Mouse (Mus musculus): ENCODE results near the gene Gm1604a. TPM values are rescaled to one million over a fixed set of nuclear protein-coding genes. Genes with fewer than 3 reads are reported as not detected.

Gm1604a gene
- 0.04 and 0.08 TPM in 2 replicates for polyA plus RNA-seq (2012; rRNA removed)

GRCm38 (mm10) chr17:7025257-7025656 lies at the start of gene Gm1604a:
Gene Gm1604a, plus strand, starts transcription at chr17:7025568.

GRCm38 (mm10) chr17:6978287-6979248 lies 46.8 kb upstream of the Gm1604a start, which contains the start of gene Gm49721:
Gene Gm49721, plus strand, starts transcription at chr17:6978904.

Other genes with a start within 250 kb of the Gm1604a start
- gene Ezr, start 242.8 kb upstream of the Gm1604a start, polyA plus RNA-seq (2012; rRNA removed): 16.6 and 19.0 TPM in 2 replicates
- gene Rsph3b, start 76.9 kb upstream of the Gm1604a start, polyA plus RNA-seq (2012; rRNA removed): 7.4 and 8.2 TPM in 2 replicates
- 12.4 and 13.5 TPM in 2 replicates for gene Tagap1, start 64.4 kb upstream of the Gm1604a start, polyA plus RNA-seq (2012; rRNA removed)
- 107 and 111 TPM in 2 replicates for gene Rnaset2b, start 54.9 kb upstream of the Gm1604a start, polyA plus RNA-seq (2012; rRNA removed)
- 0.14 and 0.17 TPM in 2 replicates for gene Gm49721, start 46.7 kb upstream of the Gm1604a start, polyA plus RNA-seq (2012; rRNA removed)
- 1.5 and 1.9 TPM in 2 replicates for gene Rps6ka2, start 144.5 kb downstream of the Gm1604a start, polyA plus RNA-seq (2012; rRNA removed)